Mouse (Mus musculus) kidney, postnatal 14 days (tissue): Measurements from ENCODE around the gene B4galnt3.

ENCODE experiments used
- DNase-seq: peaks from one replicate; pipeline ENCODE4 v3.0.0; 2022; ENCODE audit warnings: mixed read lengths

Gene B4galnt3

DNA sequence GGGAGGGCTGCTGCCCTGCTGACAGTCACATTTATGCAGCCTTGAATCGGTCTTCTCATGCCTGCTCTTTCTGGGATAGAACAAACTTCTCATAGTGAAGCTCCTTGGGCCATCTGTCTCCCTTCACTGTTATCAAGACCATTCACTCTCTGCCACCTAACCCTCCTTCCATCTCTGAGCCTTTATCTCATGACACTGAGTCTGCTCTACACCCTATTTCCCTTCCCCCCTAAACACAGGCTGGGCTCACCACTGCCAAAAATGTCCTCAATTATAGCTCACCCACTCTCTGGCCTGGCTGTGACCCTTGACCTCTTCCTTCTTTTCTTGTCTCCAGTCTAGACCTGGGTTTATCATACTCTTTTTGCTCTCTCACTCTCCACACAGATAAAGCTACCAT, 77.7 kb downstream of the B4galnt3 start:
- DNase-seq, result no peak

DNA sequence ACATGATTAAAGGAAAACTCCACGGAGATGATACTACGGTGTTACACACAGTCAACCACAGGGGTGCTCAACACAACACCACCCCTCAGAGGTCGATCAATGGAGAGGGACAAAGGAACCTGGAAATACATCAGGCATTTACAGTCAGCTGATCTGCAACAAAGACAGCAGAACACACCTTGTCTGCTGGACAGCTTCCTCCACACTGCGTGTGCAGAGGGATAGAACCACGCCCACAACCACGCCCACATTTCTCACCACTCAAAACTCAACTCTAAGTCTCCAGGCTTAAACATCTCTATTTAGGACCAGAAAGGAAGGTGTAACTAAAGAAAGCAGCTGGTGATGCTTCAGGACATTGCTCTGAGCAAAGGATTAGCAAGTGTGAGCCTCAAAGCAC, 82.8 kb downstream of the B4galnt3 start:
- no peak for DNase-seq

DNA sequence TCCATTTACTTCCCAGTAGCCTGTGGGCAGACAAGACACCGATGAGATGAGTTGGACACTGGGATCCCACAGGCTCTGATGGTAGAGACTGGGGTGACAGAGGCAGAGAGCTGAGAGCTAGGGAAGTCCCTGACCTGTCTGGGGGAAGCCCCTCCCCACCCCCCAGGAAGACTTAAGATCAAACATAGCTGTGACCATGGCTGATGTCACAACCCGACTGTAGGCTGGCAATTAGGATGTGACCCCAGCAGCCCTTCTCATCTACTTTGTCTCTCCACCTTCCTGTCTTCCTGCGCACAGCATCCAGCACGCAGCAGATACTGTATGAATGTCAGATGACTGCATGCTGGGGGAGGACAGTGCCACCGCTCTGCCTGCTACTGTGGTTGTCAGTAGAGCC, 87.8 kb downstream of the B4galnt3 start:
- DNase-seq, result no peak

DNA sequence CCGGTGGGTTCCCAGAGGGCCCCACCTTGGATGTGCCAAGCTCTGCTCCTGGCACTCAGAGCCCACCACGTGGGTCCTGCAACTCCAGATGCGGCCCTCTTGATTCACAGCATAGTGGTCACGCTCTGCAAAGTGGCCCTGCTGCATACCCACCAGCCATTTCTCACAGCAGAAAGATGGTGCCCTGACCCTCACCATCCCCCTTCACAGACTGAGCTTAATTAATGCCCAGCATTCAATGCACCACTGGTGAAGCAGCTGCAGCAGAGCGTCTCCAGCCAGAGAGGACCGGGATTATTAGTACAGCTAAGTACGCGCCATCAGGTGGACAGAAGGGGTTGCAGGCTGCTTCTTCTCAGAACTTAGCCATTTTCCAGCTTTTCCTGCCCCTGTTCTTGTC, 92.0 kb downstream of the B4galnt3 start:
- DNase-seq, result no peak

DNA sequence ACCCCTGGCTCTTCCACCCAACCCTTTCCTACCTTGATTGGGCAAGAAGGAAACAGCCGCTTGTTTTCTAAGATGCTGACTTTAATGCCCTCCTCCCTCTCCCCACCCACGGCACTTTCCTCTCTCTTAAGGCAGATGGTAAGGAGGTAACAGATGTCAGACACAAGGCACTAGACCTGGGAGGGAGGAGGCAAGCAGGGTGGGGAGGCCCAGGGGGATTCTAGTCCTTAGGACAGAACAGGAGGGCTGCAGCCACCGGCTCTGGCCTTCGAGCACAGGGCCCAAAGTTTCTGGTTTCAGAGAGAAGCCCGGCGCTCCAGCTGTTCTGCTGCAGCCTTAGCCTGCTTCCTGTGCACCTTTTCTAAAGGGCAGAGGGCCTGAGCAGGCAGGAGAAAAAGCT, 92.4 kb downstream of the B4galnt3 start:
- no peak for DNase-seq

DNA sequence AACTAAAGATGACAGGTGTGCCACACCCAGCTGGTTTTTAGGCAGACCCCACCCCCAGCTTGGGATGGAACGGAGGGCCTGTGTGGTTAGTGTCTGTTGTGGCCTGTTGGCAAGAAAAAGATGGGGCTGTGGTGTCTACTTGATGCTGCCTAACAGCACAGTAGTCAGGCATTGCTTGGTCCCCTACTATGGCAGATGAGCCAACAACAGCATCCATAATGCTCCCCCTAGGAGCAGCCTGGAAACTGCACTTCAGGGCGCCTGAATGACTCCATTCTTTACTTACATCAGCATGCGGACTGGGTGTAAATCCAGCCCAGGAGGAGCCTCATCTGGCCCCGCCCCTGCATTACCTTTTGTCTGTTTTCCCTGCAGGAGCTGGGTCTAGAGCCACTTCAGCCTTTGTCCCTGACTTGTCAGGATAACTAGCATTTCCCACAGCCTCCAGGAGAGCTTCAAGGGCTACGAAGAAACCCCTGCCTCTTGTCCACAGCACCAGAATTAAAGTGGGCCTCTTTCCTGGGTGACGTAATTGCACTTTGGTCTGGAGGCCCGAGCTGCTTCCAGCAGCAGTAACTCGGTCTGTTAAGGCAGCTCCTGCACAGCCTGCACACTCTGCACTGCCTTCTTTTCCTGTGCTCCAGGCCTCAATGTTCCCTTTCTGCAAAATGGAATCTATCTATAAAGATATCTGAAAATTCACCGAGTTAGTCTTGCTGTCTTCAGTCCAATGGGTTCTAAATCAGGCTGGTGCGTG, 94.5 kb downstream of the B4galnt3 start:
- no peak for DNase-seq

DNA sequence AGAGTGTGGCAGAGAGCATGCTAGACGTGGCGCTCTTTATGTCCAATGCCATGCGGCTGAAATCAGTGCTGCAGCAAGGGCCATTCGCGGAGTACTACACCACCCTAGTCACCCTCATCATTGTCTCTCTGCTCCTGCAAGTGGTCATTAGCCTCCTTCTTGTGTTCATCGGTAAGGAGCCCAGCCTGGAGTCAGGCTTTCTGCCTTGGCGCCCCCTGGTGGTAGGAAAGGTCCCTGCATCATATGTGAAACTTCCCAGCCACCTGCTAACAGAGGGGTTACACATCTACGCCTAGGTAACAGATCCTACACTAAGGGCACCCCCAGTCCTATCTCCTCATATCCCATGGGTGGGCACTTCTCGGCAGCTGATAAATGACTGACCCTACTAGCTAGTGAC, 96.4 kb downstream of the B4galnt3 start:
- peak; percentile 78 for DNase-seq

DNA sequence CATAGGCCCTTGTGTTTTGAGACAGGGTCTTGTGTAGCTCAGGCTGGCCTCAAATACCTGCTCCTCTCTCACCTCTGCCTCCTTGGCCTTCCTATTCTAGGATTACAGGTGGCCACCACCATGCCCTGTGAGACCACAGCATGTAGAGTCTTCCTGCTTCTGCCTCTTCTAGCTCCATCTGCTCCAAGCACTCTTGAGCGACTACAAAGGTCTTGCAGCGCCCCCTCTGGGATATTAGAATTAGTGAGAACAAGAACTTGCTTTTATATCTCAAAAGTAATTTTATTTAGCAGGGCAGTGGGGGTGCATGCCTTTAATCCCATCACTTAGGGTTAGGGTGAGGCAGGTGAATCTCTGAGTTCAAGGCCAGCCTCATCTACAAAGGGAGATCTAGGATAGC, 97.5 kb downstream of the B4galnt3 start:
- DNase-seq, result peak; percentile 53

DNA sequence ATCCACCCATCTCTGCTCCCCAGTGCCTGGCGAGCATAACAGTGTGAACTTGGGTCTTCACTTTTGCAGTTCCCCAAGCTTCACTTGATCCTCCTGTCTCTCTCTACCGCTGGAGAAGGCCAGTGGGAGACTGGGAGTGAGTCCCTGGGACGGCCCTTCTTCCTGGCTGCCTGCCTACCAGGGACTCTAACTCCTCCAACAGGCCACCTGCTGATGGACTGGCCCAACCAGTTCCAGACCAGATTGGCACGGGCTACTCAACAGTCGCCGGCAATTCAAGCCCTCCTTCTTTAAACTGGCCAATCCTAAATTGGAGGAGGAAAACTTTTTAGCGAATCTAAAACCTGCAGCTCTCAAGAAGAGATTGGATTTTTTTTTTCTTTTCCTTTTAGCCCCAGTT, 99.4 kb downstream of the B4galnt3 start:
- peak; percentile 62 for DNase-seq

DNA sequence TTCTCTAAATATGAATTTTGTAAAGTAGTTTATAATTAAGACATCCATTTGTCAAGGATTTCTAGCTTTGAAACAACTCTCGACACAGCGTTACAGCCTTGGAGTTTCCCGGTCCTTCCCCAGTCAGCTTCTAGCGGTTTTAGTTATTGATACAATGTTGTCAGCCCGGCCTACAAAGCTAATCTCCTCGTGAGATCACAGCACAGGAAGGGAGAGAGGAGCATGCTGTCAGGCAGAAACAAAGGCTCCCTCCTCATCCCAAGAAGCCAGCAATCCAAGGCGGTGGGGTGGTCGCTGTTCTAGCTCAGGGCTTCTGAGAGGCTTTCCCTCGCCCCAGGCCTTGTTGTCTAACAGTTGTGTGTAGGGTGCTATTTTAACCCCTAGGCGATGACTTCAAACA, 100.1 kb downstream of the B4galnt3 start:
- no peak for DNase-seq

DNA sequence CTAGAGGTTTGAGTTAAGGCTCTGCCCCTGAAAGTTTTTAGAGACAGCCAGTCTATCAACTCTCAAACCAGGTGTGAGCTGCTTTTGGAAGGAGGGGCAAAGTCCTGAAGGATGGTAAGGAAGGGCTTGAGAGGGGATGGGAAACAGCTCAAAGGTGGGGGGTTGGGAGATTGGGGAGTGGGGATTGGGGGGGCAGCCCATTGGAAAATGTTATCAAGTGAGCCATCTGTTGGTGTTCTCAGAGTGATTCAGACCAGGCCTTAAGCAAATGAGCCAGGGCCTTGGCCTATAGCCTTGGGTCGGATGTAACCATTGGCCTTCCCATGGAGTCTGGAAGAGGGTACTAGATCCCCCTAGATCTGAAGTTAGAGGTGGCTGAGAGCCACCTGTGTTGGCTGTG, 100.6 kb downstream of the B4galnt3 start:
- DNase-seq, result no peak

DNA sequence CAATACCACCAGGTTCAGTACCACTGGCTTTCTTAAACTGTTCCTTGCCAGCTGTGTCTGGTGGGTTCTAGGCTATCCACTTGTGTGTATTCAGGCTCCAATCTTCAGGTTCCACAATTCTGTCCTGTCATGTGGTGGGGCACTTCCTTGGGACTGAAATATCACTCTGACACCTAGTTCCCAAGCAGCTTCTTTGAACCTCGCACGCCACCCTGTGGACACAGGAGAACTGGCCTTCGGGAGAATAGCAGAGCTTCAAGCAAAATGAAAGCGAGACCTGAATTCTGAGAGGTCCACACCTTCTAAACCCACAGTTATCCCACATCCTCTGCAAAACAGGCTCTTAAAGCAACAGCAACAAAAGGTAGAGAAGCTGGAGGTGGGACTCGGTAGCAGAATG, 101.2 kb downstream of the B4galnt3 start:
- DNase-seq, result peak; percentile 85

DNA sequence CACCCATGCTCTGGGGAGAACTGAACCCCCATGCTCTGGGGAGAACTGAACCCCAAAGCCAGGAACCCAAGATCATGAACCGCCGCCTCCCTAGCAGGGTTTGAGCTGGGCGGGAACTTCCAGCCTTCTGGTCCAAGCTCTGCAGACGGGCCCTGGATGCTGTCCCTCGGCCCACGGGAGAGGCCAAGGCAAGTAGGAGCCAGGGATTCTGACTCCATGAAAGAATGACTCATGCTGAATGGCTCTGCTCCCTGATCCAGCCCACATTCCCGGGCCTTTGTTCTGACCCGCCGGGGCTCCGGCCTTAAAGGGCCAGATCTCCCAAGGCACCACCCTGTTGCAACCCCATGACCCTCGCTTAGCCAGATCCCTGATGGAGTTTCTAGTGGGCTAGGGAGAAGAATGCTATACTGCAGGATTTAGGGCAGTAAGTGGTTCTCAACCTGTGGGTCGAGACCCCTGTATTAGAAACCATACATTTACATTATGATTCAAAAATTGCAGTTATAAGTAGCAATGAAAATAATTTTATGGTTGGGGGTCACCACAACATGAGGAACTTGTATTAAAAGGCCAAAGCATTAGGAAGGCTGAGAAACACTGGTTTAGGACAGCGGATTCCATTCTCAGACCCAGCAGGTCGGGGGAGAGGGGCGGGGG, 102.0 kb downstream of the B4galnt3 start:
- peak; percentile 67 for DNase-seq

DNA sequence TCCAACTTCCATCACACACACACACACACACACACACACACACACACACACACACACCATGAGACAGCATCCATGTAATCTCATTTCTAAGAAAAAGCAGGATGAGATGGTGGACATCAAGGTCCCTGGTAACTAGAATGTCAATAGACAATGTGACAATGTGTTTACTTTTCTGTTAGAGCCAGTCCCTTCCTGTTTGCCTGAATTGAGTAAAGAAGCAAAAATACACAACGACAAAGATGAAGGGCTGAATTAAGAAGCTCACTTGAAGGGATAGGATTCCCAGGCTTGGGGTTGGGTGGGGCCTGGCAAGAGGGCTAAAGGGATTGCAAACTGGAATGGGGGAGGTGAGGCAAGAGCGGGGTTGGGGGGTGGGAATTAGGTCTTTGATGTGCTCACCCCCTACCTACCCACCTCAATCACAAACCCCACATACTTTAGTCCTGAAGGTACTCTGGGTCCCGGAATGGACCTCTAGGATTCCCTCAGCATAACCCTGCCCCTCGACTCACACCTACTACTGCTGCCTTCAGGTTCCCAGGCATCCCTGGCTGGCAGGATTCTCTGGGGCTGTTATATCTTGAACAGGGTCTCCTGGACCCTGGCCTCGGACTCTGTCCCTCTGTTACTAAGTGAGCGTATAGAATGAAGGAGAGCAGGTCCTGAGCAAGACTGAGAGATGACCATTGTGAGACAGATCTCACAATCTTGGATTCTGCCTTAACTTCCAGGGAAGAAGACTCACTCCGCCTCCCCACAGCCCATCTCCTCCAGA, 102.8 kb downstream of the B4galnt3 start:
- DNase-seq, result no peak

DNA sequence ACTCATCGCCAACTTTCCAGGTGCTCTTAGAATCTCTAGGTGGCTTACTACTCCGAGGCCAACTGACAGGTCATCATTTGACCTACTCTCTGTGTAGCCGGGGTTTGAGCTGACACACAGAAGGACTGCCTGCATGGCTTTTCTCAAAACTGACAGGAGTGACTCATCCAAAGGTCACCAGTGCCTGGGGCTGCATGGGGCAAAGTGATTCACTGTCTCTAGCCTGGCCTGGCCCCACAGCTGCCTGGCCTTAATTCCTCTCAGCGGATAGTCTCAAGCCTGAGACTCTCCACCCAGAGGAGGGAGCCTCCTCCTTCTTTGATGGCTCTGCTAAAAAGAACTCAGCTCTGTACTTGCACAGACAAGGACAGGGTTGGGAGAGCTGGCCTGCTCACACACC, 103.4 kb downstream of the B4galnt3 start:
- DNase-seq, result no peak

DNA sequence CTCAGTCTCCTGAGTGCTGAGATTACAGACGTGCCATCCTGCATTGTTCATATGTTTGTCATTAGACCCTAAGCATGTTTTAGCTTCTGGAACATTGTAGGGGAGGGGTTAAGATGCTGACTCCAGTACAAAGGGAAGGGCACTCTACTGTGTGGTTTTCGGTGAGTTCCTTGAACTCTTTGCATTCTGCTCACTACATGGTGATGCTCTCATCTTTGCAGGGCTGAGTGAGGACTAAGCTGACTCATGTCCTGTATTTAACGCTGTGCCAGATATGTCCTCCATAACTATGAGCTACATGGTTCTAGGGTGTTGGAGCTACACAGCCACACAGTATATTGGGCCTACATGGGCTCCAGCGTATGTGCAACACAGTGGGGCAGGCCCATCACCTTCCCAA, 104.0 kb downstream of the B4galnt3 start:
- DNase-seq, result no peak

DNA sequence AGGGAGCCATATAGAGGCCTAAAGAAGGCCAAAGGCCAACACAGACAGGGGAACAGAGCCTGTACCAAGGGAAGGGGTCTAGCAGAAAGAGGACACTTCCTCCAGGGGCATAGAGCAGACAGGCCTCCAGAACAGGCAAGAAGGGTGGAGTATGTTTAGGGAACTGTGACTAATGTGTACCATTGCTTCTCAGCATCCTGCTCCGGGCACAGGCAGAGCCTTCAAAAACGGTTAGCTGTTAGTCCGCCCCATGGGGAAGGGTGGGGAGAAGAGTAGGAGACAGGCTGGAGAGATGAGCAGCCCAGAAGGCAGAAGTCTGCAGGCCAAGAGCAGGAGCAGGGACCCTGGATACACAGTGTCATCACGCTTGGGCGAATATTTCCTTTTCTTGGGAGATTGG, 105.1 kb downstream of the B4galnt3 start:
- DNase-seq, result no peak

DNA sequence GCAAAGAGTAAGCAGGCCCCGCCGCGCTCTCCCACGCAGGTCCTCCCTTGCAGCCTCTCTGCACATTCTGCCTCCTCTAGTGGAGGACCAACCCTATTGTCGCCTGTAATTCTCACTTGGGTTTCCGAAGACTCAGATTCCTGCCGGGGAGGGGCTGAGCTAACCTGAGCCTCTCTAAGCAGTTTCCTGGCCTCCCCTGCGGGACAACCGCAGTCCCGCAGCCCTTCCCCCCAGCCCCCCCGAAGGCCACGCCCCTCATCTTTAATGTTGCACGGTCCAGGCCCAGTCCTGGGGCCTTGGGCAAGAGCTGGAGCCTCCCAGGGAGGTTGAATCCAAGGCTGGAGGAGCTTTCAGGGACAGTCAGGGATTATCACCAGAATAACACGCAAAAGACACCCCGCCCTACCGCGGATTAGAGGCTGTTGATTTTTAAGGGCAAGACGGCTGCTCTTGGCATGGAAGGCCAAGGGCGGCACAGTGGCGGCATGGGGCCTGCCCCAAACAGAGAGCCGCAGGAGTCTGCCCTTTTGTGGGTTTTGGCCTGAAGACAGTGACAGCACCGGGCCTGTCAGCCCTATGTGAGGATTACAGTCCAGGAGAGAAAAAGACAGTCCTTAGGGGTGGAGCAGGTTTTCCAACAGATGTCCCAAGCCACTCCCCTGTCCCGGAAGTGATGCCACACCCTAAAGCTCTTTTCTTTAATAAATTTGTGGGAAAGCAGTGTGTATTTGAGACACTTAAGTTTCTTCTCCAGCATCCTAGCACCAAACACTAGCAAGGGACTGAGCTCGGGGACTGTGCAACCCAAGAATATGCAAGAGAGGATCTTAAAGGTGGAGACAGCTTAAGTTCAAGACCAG, 105.8 kb downstream of the B4galnt3 start:
- DNase-seq, result no peak

DNA sequence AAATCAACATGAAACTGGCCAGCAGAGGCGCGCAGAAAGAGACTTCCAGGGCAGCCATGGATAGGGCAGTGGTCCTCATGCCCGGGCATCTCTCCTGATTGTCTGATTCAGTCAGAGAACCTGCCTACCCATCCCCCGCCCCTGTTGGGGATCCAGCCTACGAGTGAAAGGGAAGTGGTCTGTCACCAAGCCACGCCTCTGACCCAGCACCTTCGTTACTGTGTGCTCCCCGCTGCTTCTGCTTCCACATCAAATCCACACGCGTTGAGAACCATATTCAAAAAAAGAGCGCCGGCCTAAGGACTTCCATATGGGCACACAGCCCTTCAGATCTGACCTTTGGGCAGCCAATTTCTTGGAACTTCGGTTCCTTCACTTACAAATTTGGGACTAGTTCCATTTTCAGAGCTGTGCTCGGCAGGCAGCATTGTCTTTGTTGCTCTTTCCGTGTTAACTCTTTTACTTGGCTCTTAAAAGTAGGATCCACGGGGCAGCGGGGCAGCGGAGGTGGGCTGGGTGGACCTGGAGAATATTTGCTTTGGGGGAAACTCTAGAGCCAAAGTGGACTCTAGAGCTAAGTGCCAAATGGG, 106.7 kb downstream of the B4galnt3 start:
- DNase-seq, result no peak

DNA sequence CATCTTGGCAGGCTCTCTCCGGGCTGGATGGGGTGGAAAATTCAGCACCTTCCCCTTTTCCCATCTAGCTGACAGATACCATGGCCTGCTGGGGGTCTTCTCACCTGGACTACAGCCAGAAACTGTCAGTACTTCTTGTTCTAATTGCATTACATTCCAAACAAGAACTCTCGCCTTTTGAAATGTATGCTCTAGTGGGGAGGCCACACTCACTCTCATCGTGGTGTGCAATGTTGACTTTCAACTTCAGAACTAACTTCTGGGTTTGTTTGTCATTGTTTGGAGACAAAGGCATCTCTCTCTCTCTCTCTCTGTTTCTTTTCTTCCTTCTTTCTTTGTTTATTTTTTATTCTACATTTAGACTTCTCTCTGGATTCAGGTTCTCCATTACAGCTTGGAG, 107.8 kb downstream of the B4galnt3 start:
- DNase-seq, result no peak

DNA sequence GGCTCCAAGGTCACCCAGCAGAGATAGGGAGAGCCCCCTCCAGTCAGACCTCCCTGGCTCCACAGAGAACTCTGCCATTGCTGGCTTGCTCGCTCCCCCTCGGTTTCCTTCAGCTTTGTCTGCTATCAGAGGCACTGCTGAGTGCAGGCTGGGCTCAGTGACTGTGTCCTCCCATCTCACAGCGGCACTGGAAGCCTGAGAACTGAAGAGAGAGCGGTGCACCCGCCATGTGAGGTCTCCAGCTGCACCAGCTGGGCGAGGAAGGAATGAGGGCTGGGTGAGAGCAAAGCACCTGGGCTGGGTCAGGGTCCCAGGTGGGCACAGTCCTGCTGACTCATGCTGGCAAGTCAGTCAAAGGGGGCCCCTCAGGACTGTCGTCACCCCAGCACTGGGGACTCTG, 108.6 kb downstream of the B4galnt3 start:
- DNase-seq, result no peak

DNA sequence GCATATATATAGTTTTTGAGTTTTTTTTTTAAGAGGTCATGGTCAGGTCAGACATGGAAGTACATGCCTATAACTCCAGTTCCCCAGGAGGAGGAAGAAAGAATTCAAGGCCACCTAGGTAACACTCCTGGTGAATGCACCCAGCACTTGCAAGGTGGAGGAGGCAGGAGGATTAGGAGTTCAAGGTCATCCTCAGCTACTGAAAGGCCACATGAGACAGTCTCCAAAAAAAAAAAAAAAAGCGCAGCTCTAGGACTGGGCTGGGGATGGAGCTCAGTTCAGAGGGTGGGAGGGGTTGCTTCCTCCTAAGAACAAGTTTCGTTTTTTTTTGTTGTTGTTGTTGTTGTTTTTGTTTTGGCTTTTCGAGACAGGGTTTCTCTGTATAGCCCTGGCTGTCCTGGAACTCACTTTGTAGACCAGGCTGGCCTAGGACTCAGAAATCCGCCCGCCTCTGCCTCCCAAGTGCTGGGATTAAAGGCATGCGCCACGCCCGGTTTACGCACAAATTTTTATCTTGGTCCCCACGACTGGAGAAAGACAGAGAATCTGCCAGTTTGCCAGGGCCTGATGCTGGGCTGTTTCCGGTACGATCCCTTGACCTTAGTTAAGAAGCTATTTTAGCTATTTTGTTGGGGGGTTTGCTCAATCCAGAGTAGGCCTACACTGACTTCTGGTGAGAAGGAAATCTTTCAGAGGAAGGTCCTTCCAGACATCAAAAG, 109.2 kb downstream of the B4galnt3 start:
- no peak for DNase-seq
